Mouse (Mus musculus) embryonic facial prominence, embryonic 10.5 days (tissue): ENCODE measurements around the gene Olfr819. TPM values are rescaled to one million over a fixed set of nuclear protein-coding genes. Genes with fewer than 3 reads are reported as not detected.
"Not testable (repeated sequence)": the region's sequence is repeated elsewhere in the genome, so short reads cannot be mapped to it uniquely, and the experiment has no call there.

Experiments used
- DNase-seq: peaks from one replicate; pipeline ENCODE4 v3.0.0-alpha.2; 2017; ENCODE audit warnings: low spot score
- H3K27ac ChIP-seq: fragments of 300-500 bp; sonication (generic); replicated peaks from 2 replicates; pipeline ENCODE4 v1.5.1; 2016; ENCODE audit warnings: mild to moderate bottlenecking
- H3K27me3 ChIP-seq: fragments of 300-500 bp; sonication (generic); replicated peaks from 2 replicates; pipeline ENCODE4 v1.6.1; 2016; ENCODE audit warnings: low read depth, mild to moderate bottlenecking; ENCODE audit not compliant: poor library complexity, severe bottlenecking
- H3K36me3 ChIP-seq: fragments of 300-500 bp; sonication (generic); replicated peaks from 2 replicates; pipeline ENCODE4 v1.6.1; 2016; ENCODE audit warnings: mild to moderate bottlenecking, moderate library complexity
- H3K4me1 ChIP-seq: fragments of 300-500 bp; sonication (generic); 2 replicates; pipeline ENCODE4 v1.6.1; 2016
- H3K4me3 ChIP-seq: fragments of 300-500 bp; sonication (generic); 2 replicates; pipeline ENCODE4 v1.5.1; 2016; ENCODE audit warnings: mild to moderate bottlenecking, moderate library complexity
- H3K9me3 ChIP-seq: fragments of 300-500 bp; sonication (generic); 2 replicates; pipeline ENCODE4 v1.6.1; 2016; ENCODE audit warnings: mild to moderate bottlenecking
- WGBS: fragments of 180-500 bp; shearing (Covaris S2); methylation state at CpG from one replicate; pipeline ENCODE4 v1.1.7; 2016; 5-methylcytosine and 5-hydroxymethylcytosine counted together
- polyA plus RNA-seq: library from polyadenylated mRNA; unstranded; fragments of >200 nt; fragmentation: Nextera tagmentation; extraction: Ambion mirVana; gene quantifications from 2 replicates; pipeline ENCODE4 v1.2.1, GENCODE M21; 2016

The Olfr819 gene
- not detected in 2 replicates for polyA plus RNA-seq

DNA sequence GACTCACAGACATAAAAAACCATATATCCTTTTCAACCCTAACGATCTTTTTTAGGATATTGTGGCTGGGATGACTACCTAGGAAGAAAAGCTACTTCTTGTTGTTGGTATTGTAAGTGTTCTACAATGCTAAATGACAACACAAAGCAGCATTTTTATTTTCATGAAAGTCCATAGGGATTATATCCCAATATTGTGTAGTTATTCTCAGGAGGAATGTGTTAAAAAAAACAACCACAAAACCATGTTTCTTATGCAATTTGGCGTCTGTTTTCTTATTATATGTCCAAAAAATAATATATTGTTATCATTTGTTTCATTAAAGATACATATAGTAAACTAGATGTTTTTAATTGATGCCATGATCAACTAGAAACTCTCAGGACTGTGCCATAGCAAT, at the start of gene Olfr819:
Olfr819 (minus strand) TSS at position 101 of the 400 bp plus-strand sequence.
- H3K27me3 ChIP-seq, DNase-seq, H3K27ac ChIP-seq, H3K36me3 ChIP-seq, H3K4me1 ChIP-seq, H3K4me3 ChIP-seq, H3K9me3 ChIP-seq: not testable (repeated sequence)
- WGBS: 87% methylated on average over 2 of the region's 2 CpGs

DNA sequence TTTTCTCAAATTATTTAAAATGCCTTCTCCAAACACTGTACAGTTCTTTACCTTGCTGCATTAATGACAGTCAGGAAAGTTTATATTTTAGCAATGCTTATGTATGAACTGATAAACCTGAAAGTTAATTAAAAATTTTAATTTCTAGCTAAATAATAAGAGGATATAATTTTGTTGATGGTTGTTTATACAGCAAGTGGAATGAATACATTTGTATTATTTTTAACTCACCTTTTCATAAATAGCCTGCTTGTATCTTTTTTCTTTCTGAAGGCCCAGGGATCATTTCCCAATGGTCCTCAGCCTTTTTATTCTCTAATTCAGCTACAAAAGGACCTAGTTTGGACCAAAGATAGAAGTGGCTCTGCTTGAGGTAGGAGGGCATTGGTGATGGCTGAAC, 45.3 kb upstream of the Olfr819 start, which contains the start of gene Olfr820:
Olfr820 (plus strand) TSS at position 301 of the 400 bp plus-strand sequence.
- Histone ChIP-seq H3K27me3 (no peaks in the 10 kb centered on the region), H3K36me3 (no peaks in the 10 kb centered on the region), H3K9me3 (no peaks in the 10 kb centered on the region), H3K4me1 (no peaks in the 10 kb centered on the region), H3K27ac (no peak within 1 kb of the TSS), H3K4me3 (no peak within 1 kb of the TSS)
- DNase-seq: no peak

DNA sequence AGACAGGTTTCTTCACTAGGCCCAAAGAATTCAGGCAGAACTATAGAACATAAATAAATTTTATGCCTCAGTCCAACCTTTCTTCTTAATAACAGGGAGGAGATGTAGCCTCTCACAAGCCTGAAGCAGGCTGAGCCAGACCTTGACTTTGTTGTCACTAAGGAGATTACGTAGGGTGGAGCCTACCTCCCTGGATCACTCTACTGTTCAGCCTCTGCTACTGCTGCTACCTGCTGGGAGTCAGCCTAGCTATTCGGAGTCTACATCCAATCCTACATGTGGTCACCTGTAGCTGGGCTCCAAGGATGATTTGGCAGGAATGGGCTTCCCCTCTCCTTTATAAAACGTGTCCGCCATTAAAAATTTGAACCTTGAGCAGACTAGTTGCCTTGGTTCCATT, 38.3 kb upstream of the Olfr819 start:
- DNase-seq, H3K4me3 ChIP-seq, H3K27me3 ChIP-seq, H3K9me3 ChIP-seq, H3K27ac ChIP-seq, H3K4me1 ChIP-seq, H3K36me3 ChIP-seq: not testable (repeated sequence)
- 89% methylated on average over 4 of the region's 4 CpGs for WGBS

DNA sequence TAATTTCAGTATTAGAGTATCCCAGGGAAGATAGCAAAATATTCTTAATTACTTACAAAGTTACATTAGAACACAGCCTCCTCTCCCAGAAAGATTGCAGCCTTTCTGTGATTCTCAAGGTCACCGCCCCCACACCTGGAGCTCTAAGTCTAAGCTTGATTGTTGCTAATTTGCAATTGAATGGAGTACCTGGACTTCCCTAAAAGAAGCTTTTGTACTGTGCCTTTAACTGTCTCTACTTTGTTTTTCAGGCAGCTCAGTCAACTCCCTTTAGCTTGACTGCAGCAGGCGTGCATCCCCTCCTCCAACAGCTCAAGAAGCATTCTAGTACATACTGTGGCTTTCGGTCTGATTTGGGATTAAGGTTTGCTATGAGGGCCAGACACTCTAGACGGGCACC, 37.0 kb upstream of the Olfr819 start:
- DNase-seq, H3K27me3 ChIP-seq, H3K4me1 ChIP-seq, H3K36me3 ChIP-seq, H3K27ac ChIP-seq, H3K4me3 ChIP-seq, H3K9me3 ChIP-seq: not testable (repeated sequence)
- WGBS: 87% methylated on average over 4 of the region's 4 CpGs

DNA sequence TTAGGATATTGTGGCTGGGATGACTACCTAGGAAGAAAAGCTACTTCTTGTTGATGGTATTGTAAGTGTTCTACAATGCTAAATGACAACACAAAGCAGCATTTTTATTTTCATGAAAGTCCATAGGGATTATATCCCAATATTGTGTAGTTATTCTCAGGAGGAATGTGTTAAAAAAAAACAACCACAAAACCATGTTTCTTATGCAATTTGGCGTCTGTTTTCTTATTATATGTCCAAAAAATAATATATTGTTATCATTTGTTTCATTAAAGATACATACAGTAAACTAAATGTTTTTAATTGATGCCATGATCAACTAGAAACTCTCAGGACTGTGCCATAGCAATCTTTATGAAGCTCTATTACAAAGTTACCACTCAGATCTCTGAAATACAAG, 17.9 kb upstream of the Olfr819 start, which contains the start of gene Gm10310:
Gm10310 (minus strand) TSS at position 101 of the 400 bp plus-strand sequence.
- WGBS: no CpG with 5 or more reads among the region's 1 CpGs
- not testable (repeated sequence) for H3K4me3 ChIP-seq, H3K9me3 ChIP-seq, H3K4me1 ChIP-seq, H3K36me3 ChIP-seq, H3K27ac ChIP-seq, H3K27me3 ChIP-seq, DNase-seq

DNA sequence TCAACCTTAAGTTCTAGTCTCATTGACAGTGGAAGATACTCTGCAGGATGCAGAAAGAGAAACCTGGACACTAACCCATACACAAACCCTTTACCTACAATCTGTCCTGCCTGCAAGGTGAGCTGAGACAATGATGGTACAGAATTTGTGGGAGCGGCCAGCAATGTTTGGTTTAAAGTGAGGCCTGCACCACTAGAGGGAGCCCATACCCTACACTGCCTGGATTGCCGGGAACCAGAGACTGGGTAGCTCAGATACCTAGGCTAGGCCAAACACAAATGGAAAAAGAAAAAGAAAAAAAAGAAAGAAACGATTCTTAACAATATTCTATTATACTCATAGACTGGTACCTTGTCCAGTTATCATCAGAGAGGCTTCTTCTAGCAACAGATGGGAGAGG, 14.8 kb upstream of the Olfr819 start:
- not testable (repeated sequence) for DNase-seq, H3K4me1 ChIP-seq, H3K27me3 ChIP-seq, H3K4me3 ChIP-seq, H3K9me3 ChIP-seq, H3K36me3 ChIP-seq, H3K27ac ChIP-seq
- WGBS: no CpG with 5 or more reads among the region's 3 CpGs

DNA sequence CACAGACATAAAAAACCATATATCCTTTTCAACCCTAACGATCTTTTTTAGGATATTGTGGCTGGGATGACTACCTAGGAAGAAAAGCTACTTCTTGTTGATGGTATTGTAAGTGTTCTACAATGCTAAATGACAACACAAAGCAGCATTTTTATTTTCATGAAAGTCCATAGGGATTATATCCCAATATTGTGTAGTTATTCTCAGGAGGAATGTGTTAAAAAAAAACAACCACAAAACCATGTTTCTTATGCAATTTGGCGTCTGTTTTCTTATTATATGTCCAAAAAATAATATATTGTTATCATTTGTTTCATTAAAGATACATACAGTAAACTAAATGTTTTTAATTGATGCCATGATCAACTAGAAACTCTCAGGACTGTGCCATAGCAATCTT, 9.0 kb upstream of the Olfr819 start, which contains the start of gene Olfr247:
Olfr247 (minus strand) TSS at position 101 of the 400 bp plus-strand sequence.
- not testable (repeated sequence) for H3K9me3 ChIP-seq, H3K36me3 ChIP-seq, H3K4me3 ChIP-seq, H3K27ac ChIP-seq, H3K4me1 ChIP-seq, H3K27me3 ChIP-seq, DNase-seq
- WGBS: no CpG with 5 or more reads among the region's 2 CpGs

DNA sequence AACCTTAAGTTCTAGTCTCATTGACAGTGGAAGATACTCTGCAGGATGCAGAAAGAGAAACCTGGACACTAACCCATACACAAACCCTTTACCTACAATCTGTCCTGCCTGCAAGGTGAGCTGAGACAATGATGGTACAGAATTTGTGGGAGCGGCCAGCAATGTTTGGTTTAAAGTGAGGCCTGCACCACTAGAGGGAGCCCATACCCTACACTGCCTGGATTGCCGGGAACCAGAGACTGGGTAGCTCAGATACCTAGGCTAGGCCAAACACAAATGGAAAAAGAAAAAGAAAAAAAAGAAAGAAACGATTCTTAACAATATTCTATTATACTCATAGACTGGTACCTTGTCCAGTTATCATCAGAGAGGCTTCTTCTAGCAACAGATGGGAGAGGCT, 5.9 kb upstream of the Olfr819 start:
- not testable (repeated sequence) for H3K4me3 ChIP-seq, H3K9me3 ChIP-seq, H3K27ac ChIP-seq, DNase-seq, H3K36me3 ChIP-seq, H3K27me3 ChIP-seq, H3K4me1 ChIP-seq
- WGBS: no CpG with 5 or more reads among the region's 3 CpGs

DNA sequence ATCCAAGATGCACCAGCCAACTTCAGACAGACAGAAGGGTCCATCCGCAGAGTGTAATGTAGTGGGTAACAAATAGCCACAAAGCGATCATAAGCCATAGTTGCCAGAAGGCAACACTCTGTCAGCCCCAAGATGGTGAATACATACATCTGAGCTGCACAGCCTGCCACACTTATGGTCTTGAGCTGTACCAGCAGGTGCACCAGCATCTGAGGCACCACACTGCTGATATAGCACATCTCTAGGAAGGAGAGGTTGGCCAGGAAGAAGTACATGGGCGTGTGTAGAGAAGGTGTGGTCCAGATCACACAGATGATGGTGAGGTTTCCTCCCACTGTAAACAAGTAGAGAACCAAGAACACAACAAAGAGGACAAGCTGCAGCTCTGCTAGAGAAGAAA, 834 bp downstream of the Olfr819 start:
- H3K9me3 ChIP-seq, H3K36me3 ChIP-seq, H3K4me1 ChIP-seq, H3K4me3 ChIP-seq, H3K27ac ChIP-seq, H3K27me3 ChIP-seq, DNase-seq: not testable (repeated sequence)
- 92% methylated on average over 2 of the region's 3 CpGs for WGBS

DNA sequence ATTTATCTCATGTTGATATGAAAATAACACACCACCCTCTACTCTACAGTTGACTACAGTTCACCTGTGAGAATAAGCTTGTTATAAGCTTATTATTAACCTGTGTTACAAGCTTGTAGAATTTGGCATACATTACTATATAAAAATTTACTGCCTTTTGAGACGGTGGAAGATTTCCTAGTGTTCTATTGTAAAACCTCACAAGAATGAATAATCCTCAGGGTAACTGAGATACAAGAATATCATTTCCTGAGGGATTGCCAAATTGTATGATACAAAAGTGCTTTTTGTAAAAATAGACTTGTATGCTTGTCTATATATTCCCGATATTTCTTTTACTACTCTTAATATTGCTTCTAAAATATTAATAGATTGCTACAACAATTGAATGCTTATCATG, 18.1 kb downstream of the Olfr819 start, which contains the start of gene Olfr818:
Olfr818 (minus strand) TSS at position 101 of the 400 bp plus-strand sequence.
- no peaks in the 10 kb centered on the region for H3K27me3 ChIP-seq
- no peaks in the 10 kb centered on the region for H3K9me3 ChIP-seq
- no peaks in the 10 kb centered on the region for H3K36me3 ChIP-seq
- H3K4me1 ChIP-seq: no peaks in the 10 kb centered on the region
- H3K27ac ChIP-seq: no peak within 1 kb of the TSS
- no peak for DNase-seq
- H3K4me3 ChIP-seq: no peak within 1 kb of the TSS
- 92% methylated on average over 2 of the region's 2 CpGs for WGBS

DNA sequence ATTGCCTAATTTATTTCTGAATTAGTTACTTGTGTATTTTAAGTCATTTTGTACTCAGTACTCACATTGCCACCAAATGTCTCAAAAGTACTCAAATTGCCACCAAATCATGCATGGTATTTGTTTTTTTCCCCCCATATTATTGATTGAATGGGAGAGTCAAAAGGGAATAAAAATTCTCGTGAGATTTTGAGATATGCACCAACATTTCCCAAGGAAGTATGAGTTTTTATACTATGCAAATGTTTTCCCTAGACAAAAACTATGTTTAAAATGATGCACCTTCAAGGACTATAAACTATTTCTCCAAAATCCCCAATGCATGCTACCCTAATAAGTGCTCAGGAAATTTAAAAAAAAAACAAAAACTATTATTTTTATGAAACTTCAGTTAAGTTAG, 51.6 kb downstream of the Olfr819 start, which contains the start of gene Olfr816:
Olfr816 (minus strand) TSS at position 101 of the 400 bp plus-strand sequence.
- Histone ChIP-seq H3K36me3 (no peaks in the 10 kb centered on the region), H3K9me3 (no peaks in the 10 kb centered on the region), H3K27me3 (no peaks in the 10 kb centered on the region), H3K27ac (no peak within 1 kb of the TSS), H3K4me1 (no peaks in the 10 kb centered on the region), H3K4me3 (no peak within 1 kb of the TSS)
- no peak for DNase-seq
- WGBS: 74% methylated on average over 1 of the region's 1 CpGs
